Mouse (Mus musculus) subcutaneous adipose tissue, adult 2 months (tissue): Measurements from ENCODE around the gene Ncl. TPM values are rescaled to one million over a fixed set of nuclear protein-coding genes. Genes with fewer than 3 reads are reported as not detected.

Experiments used
- polyA plus RNA-seq: library from polyadenylated mRNA; depleted of rRNA; stranded (reverse); fragments of >200 nt; gene quantifications from 2 replicates; pipeline ENCODE4 v1.2.3, GENCODE M21; 2012; ENCODE audit warnings: low replicate concordance; rRNA removed

Gene Ncl
- polyA plus RNA-seq: 2.1 and 13.0 TPM in 2 replicates

GRCm38 (mm10) chr1:86358906-86359797, at the start of gene Ncl:
Ncl (minus strand) TSS chr1:86359400.

GRCm38 (mm10) chr1:86302532-86302931, 56.7 kb downstream of the Ncl start, which contains the start of gene B3gnt7:
B3gnt7 (plus strand) TSS chr1:86302832.

Other genes starting within 250 kb of the Ncl start
- gene Htr2b, start 247.4 kb downstream of the Ncl start, polyA plus RNA-seq: 1.8 TPM in 1 of 2 replicates, not detected in the other
- gene Gm21972, start 225.8 kb downstream of the Ncl start, polyA plus RNA-seq: not detected in 2 replicates
- 4.2 and 9.8 TPM in 2 replicates for gene Armc9, start 204.6 kb downstream of the Ncl start, polyA plus RNA-seq
- 0.44 and 5.8 TPM in 2 replicates for gene B3gnt7, start 56.6 kb downstream of the Ncl start, polyA plus RNA-seq
- gene Nmur1, start 66.8 kb upstream of the Ncl start, polyA plus RNA-seq: 0.13 and 0.71 TPM in 2 replicates
- not detected in 2 replicates for gene Tex44, start 66.9 kb upstream of the Ncl start, polyA plus RNA-seq
- gene Ptma, start 167.3 kb upstream of the Ncl start, polyA plus RNA-seq: 239 and 1,101 TPM in 2 replicates
- gene Pde6d, start 223.2 kb upstream of the Ncl start, polyA plus RNA-seq: 16.9 and 24.2 TPM in 2 replicates
- 22.2 and 35.9 TPM in 2 replicates for gene Cops7b, start 223.5 kb upstream of the Ncl start, polyA plus RNA-seq